Mouse (Mus musculus): ENCODE results near the gene Disp2. TPM values are rescaled to one million over a fixed set of nuclear protein-coding genes. Genes with fewer than 3 reads are reported as not detected.
A peak's percentile ranks its signal among the peaks of the same experiment; 100 is the strongest.

Gene Disp2
- polyA plus RNA-seq, 1 experiment from 2014 or later, result 66.8 TPM

DNA sequence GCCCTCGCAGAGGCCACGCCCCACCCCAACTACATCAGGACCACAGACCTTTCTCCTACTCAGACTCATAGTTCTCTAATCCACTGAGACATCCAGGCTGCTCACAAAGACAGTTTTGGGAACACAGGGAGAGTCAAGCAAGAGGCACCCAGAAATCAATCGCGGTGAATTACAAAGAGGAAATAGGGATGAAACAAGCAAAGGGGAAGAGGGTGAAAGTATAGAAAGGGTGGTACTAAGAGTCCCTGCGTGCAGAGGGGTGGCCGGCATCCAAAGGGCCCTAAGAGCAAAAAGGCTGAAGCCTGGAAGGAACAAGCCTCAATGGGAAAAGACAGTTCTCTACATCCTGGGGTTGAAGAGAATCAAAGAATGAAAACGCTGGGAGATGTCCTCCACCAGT lies 34.9 kb upstream of the Disp2 start:
- WGBS, result 8% methylated on average over 7 of the region's 7 CpGs
- ATAC-seq (ENCODE audit: low read depth), result no peak

DNA sequence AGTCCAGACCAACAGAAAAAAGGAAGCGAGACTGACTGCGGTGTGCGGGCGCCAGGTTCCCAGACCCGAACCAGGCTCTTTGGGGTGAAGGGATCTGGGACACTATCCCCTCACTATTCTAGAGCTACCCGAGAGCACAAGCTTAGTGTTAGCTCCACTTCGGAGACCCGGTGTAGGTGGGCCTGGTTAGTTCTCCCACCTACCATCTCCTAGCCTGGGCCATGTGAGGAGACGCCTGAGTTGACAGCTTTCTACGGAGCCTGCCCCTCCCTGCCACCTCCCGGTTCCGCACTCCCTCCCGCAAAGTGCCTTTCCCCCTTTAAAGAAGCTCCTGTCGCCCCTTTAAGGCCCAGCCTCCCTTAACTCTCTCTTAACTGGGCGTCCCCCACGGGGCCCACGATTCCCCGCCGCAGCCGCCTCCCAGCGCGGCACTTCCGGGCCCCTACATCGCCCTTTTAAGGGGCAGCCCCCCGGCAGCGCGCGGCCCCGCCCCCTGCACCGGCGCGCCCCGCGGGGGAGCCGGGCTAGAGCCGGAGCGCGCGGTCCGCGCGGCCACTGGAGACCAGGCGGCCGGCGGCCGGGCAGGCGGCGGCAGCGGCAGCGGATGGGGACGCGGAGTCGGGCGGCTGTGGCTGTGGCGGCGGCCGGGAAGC lies 34.2 kb upstream of the Disp2 start, which contains the start of gene Inafm2:
TSS of gene Inafm2 (plus strand) at position 527 of the 653 bp plus-strand sequence.
- Histone ChIP-seq H3K4me2 (ENCODE audit: low read depth, low read length) (peak within 1 kb of the TSS; percentile 91), H3K27ac (ENCODE audit: low read depth, low read length) (peak within 1 kb of the TSS; percentile 73; the same call in 1 of the 2 replicates), H3K9me3 (ENCODE audit: control insufficient read depth, low read length) (no peaks in the 10 kb centered on the region), H3K9ac (replicated peaks; ENCODE audit: low read depth, low read length) (peak within 1 kb of the TSS; percentile 93), H3K27me3 (ENCODE audit: control insufficient read depth, insufficient read depth, low read length) (no peaks in the 10 kb centered on the region), H3K4me1 (ENCODE audit: control insufficient read depth, insufficient read depth, low read length) (peaks cover 40% of the 10 kb centered on the region), H3K4me3 (ENCODE audit: low read depth, low read length) (peak within 1 kb of the TSS; percentile 83), H3K36me3 (ENCODE audit: control insufficient read depth, insufficient read depth, low read length) (no peaks in the 10 kb centered on the region)
- WGBS, result 1% methylated on average over 29 of the region's 57 CpGs
- peak; percentile 92 for ATAC-seq (ENCODE audit: low read depth)

More for the DNA sequence above, 34.9 kb upstream of the Disp2 start:
- no peaks in the 10 kb centered on the region for H3K27me3 ChIP-seq (ENCODE audit: control insufficient read depth, insufficient read depth, low read length)
- no peak overlapping the region for H3K9ac ChIP-seq (replicated peaks; ENCODE audit: low read depth, low read length)
- peaks cover 33% of the 10 kb centered on the region for H3K4me1 ChIP-seq (ENCODE audit: control insufficient read depth, insufficient read depth, low read length)
- H3K4me3 ChIP-seq (ENCODE audit: low read depth, low read length), result no peak overlapping the region
- peak overlapping the region; percentile 91; the same call in 1 of the 2 replicates for H3K4me2 ChIP-seq (ENCODE audit: low read depth, low read length)
- H3K27ac ChIP-seq (ENCODE audit: low read depth, low read length), result no peak overlapping the region
- no peaks in the 10 kb centered on the region for H3K9me3 ChIP-seq (ENCODE audit: control insufficient read depth, low read length)
- H3K36me3 ChIP-seq (ENCODE audit: control insufficient read depth, insufficient read depth, low read length), result no peaks in the 10 kb centered on the region

DNA sequence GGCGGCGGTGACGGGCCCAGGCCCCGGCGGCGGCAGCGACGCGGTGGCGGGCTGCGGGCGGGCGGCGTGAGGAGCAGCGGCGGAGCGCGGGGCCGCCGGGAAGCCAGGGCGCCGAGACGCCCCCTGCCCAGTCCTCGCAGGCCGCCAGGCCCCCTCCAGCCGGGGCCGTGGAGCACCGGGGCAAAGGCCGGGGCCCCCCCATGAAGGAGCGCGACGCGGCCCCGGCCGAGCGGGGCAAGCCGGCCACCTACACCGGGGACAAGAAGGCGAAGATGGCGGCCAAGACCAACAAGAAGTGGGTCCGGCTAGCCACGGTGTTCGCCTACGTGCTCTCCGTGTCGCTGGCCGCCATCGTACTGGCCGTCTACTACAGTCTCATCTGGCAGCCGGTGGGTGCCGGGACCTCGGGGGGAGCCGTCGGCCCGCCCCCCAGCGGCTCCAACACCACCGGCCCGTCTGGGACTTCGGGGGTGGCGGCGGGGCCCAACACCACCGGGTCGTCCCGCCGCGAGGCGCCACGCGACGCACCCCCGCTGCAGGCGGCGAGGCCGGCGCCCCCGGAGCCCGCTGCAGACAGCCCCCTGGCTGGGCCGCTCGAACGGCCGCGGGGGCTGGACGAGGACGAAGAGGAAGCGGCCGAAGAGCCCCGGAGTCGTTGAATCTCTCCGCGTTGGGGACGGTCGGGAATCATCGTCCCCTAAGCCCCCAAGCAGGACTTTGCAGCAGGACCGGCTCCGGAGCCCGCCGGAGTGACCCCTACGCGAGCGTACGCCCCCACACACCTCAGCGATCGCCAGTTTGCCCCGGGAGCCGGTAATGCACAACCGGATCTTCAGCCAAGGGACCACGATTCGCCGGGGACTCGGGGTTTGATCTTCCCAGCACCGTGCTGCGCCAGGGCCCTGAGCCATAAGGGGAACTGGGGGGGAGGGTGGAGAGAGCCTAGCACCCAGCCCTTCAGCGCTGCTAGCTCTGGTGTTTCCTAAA lies 33.3 kb upstream of the Disp2 start:
- Histone ChIP-seq H3K4me2 (ENCODE audit: low read depth, low read length) (peak overlapping the region; percentile 91), H3K9ac (replicated peaks; ENCODE audit: low read depth, low read length) (peak overlapping the region; percentile 93), H3K27me3 (ENCODE audit: control insufficient read depth, insufficient read depth, low read length) (no peaks in the 10 kb centered on the region), H3K27ac (ENCODE audit: low read depth, low read length) (peak overlapping the region; percentile 73; the same call in 1 of the 2 replicates), H3K4me3 (ENCODE audit: low read depth, low read length) (peak overlapping the region; percentile 83), H3K9me3 (ENCODE audit: control insufficient read depth, low read length) (no peaks in the 10 kb centered on the region), H3K4me1 (ENCODE audit: control insufficient read depth, insufficient read depth, low read length) (peaks cover 43% of the 10 kb centered on the region), H3K36me3 (ENCODE audit: control insufficient read depth, insufficient read depth, low read length) (no peaks in the 10 kb centered on the region)
- WGBS, result under 1% methylated on average over 72 of the region's 113 CpGs
- peak; percentile 52 for ATAC-seq (ENCODE audit: low read depth)

DNA sequence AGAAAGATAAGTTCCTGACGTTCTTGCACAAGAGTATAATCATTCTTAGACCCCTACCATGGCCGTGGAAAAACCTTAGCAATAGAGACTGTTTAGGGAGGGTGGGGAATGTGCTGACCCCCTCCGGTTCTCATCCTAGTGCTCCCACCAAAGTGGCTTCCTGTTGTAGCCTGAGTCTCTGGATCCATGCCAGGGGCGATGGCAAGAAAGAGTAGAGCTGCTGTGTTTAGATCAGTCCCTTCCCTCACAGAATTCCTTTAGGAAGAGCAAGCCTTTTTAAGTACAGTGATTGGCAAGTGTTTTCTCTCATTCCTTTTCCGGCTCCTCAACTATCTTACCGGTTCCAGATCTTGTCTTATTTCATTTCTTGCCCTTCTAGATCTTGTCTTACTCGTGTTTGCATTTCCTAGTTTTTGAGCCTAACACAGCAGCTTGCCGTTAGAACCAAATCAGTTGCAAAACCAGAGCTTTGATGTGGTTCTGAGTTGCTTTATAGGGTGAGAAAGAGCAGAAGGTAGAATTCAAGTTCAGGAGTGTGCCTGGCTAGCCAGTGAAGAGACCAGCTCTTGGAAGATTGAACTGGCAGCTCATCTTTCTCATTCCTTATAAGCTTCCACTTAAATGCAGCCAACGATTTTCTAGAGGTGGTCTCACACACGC lies 32.1 kb upstream of the Disp2 start:
- WGBS, result 29% methylated on average over 10 of the region's 10 CpGs
- no peaks in the 10 kb centered on the region for H3K36me3 ChIP-seq (ENCODE audit: control insufficient read depth, insufficient read depth, low read length)
- H3K4me1 ChIP-seq (ENCODE audit: control insufficient read depth, insufficient read depth, low read length), result peaks cover 43% of the 10 kb centered on the region
- H3K9ac ChIP-seq (replicated peaks; ENCODE audit: low read depth, low read length), result peak overlapping the region; percentile 93; the same call in 1 of the 2 replicates
- no peak for ATAC-seq (ENCODE audit: low read depth)
- peak overlapping the region; percentile 83 for H3K4me3 ChIP-seq (ENCODE audit: low read depth, low read length)
- H3K27ac ChIP-seq (ENCODE audit: low read depth, low read length), result no peak overlapping the region
- H3K9me3 ChIP-seq (ENCODE audit: control insufficient read depth, low read length), result no peaks in the 10 kb centered on the region
- no peaks in the 10 kb centered on the region for H3K27me3 ChIP-seq (ENCODE audit: control insufficient read depth, insufficient read depth, low read length)
- peak overlapping the region; percentile 91 for H3K4me2 ChIP-seq (ENCODE audit: low read depth, low read length)

DNA sequence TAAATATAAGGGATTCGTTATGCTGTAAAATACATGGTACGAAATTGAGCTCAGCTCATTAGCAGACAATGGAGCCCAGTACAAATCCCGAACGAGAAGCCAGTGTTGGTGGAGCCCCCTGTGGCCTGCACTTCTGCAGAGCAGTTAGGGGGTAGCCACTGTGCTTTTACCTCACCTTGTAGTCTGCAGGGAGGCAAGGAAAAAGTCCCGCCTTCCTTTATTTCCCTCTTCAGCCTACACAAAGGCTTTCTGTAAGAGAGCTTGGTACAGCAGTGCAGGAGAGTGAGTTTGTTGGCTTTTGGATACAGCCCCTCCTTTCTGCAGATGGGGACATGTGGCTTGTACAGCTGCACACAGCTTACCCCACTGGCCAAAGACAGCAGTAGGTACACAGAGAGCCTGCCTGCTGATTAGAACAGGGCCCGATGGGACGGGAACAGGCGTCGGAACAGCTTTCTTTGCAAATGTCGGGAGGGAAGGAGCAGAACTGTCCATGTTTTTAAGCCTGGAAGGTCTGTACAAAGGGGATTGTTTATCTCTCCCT lies 30.1 kb upstream of the Disp2 start:
- Histone ChIP-seq H3K9ac (replicated peaks; ENCODE audit: low read depth, low read length) (peak overlapping the region; percentile 34; the same call in 1 of the 2 replicates), H3K4me2 (ENCODE audit: low read depth, low read length) (peak overlapping the region; percentile 30; the same call in 1 of the 2 replicates), H3K36me3 (ENCODE audit: control insufficient read depth, insufficient read depth, low read length) (no peaks in the 10 kb centered on the region), H3K9me3 (ENCODE audit: control insufficient read depth, low read length) (no peaks in the 10 kb centered on the region), H3K27me3 (ENCODE audit: control insufficient read depth, insufficient read depth, low read length) (no peaks in the 10 kb centered on the region), H3K4me1 (ENCODE audit: control insufficient read depth, insufficient read depth, low read length) (peaks cover 43% of the 10 kb centered on the region), H3K27ac (ENCODE audit: low read depth, low read length) (no peak overlapping the region), H3K4me3 (ENCODE audit: low read depth, low read length) (0 out of 2 replicates have a peak overlapping the region, but pooled peaks have one; percentile 6)
- 21% methylated on average over 10 of the region's 10 CpGs for WGBS
- no peak for ATAC-seq (ENCODE audit: low read depth)

- H3K4me2 ChIP-seq (ENCODE audit: low read depth, low read length), result no peak overlapping the region
- WGBS, result 59% methylated on average over 8 of the region's 8 CpGs
- H3K36me3 ChIP-seq (ENCODE audit: control insufficient read depth, insufficient read depth, low read length), result no peaks in the 10 kb centered on the region
- ATAC-seq (ENCODE audit: low read depth), result no peak
- H3K27me3 ChIP-seq (ENCODE audit: control insufficient read depth, insufficient read depth, low read length), result no peaks in the 10 kb centered on the region
- no peaks in the 10 kb centered on the region for H3K9me3 ChIP-seq (ENCODE audit: control insufficient read depth, low read length)
- peaks cover 36% of the 10 kb centered on the region for H3K4me1 ChIP-seq (ENCODE audit: control insufficient read depth, insufficient read depth, low read length)
- no peak overlapping the region for H3K9ac ChIP-seq (replicated peaks; ENCODE audit: low read depth, low read length)
- H3K4me3 ChIP-seq (ENCODE audit: low read depth, low read length), result no peak overlapping the region
- H3K27ac ChIP-seq (ENCODE audit: low read depth, low read length), result no peak overlapping the region
These were observed 29.0 kb upstream of the Disp2 start for GRCm38 (mm10) chr2:118750476-118750875.

- H3K9me3 ChIP-seq (ENCODE audit: control insufficient read depth, low read length), result no peaks in the 10 kb centered on the region
- no peak overlapping the region for H3K4me3 ChIP-seq (ENCODE audit: low read depth, low read length)
- H3K4me1 ChIP-seq (ENCODE audit: control insufficient read depth, insufficient read depth, low read length), result peaks cover 32% of the 10 kb centered on the region
- H3K27ac ChIP-seq (ENCODE audit: low read depth, low read length), result no peak overlapping the region
- H3K9ac ChIP-seq (replicated peaks; ENCODE audit: low read depth, low read length), result no peak overlapping the region
- H3K4me2 ChIP-seq (ENCODE audit: low read depth, low read length), result no peak overlapping the region
- no peak for ATAC-seq (ENCODE audit: low read depth)
- H3K27me3 ChIP-seq (ENCODE audit: control insufficient read depth, insufficient read depth, low read length), result no peaks in the 10 kb centered on the region
- 76% methylated on average over 16 of the region's 16 CpGs for WGBS
- H3K36me3 ChIP-seq (ENCODE audit: control insufficient read depth, insufficient read depth, low read length), result no peaks in the 10 kb centered on the region
These were observed 27.4 kb upstream of the Disp2 start for GRCm38 (mm10) chr2:118751896-118752791.

- Histone ChIP-seq H3K9me3 (ENCODE audit: control insufficient read depth, low read length) (no peaks in the 10 kb centered on the region), H3K4me1 (ENCODE audit: control insufficient read depth, insufficient read depth, low read length) (peaks cover 26% of the 10 kb centered on the region), H3K27ac (ENCODE audit: low read depth, low read length) (no peak overlapping the region), H3K9ac (replicated peaks; ENCODE audit: low read depth, low read length) (no peak overlapping the region), H3K4me2 (ENCODE audit: low read depth, low read length) (no peak overlapping the region), H3K36me3 (ENCODE audit: control insufficient read depth, insufficient read depth, low read length) (no peaks in the 10 kb centered on the region), H3K4me3 (ENCODE audit: low read depth, low read length) (no peak overlapping the region), H3K27me3 (ENCODE audit: control insufficient read depth, insufficient read depth, low read length) (no peaks in the 10 kb centered on the region)
- ATAC-seq (ENCODE audit: low read depth), result no peak
- WGBS, result 75% methylated on average over 4 of the region's 4 CpGs
These were observed 26.8 kb upstream of the Disp2 start for GRCm38 (mm10) chr2:118752792-118753108.
